Mouse (Mus musculus): Measurements from ENCODE around the gene Bcl2l1. TPM values are rescaled to one million over a fixed set of nuclear protein-coding genes. Genes with fewer than 3 reads are reported as not detected.

Gene Bcl2l1
- polyA plus RNA-seq, 1 experiment from 2014 or later: 104 TPM

GRCm38 (mm10) chr2:152808178-152808577 is 23.4 kb downstream of the Bcl2l1 start:
- no peak overlapping the region for H3K27ac ChIP-seq
- peaks cover 16% of the 10 kb centered on the region for H3K36me3 ChIP-seq (replicated peaks)
- no peaks in the 10 kb centered on the region for H3K27me3 ChIP-seq (ENCODE audit: poor library complexity, severe bottlenecking)
- no peaks in the 10 kb centered on the region for H3K9me3 ChIP-seq
- peaks cover 48% of the 10 kb centered on the region for H3K4me1 ChIP-seq
- WGBS: 89% methylated on average over 3 of the region's 3 CpGs
- H3K4me3 ChIP-seq: no peak overlapping the region
- DNase-seq (ENCODE audit: extremely low spot score, low spot score): no peak

GRCm38 (mm10) chr2:152806037-152806436 is 25.5 kb downstream of the Bcl2l1 start:
- WGBS: 91% methylated on average over 2 of the region's 2 CpGs
- no peak overlapping the region for H3K27ac ChIP-seq
- DNase-seq (ENCODE audit: extremely low spot score, low spot score): no peak
- H3K4me1 ChIP-seq: peaks cover 39% of the 10 kb centered on the region
- H3K4me3 ChIP-seq: no peak overlapping the region
- H3K27me3 ChIP-seq (ENCODE audit: poor library complexity, severe bottlenecking): no peaks in the 10 kb centered on the region
- H3K9me3 ChIP-seq: no peaks in the 10 kb centered on the region
- H3K36me3 ChIP-seq (replicated peaks): peaks cover 13% of the 10 kb centered on the region

- H3K36me3 ChIP-seq (replicated peaks): peaks cover 13% of the 10 kb centered on the region
- 42% methylated on average over 5 of the region's 5 CpGs for WGBS
- H3K9me3 ChIP-seq: no peaks in the 10 kb centered on the region
- H3K27ac ChIP-seq: peak overlapping the region; percentile 66
- peaks cover 35% of the 10 kb centered on the region for H3K4me1 ChIP-seq
- no peak for DNase-seq (ENCODE audit: extremely low spot score, low spot score)
- H3K27me3 ChIP-seq (ENCODE audit: poor library complexity, severe bottlenecking): no peaks in the 10 kb centered on the region
- H3K4me3 ChIP-seq: no peak overlapping the region
These were observed 26.4 kb downstream of the Bcl2l1 start for GRCm38 (mm10) chr2:152805111-152805490.

GRCm38 (mm10) chr2:152804408-152805110 is 27.0 kb downstream of the Bcl2l1 start:
- no peaks in the 10 kb centered on the region for H3K9me3 ChIP-seq
- no peak overlapping the region for H3K4me3 ChIP-seq
- peaks cover 13% of the 10 kb centered on the region for H3K36me3 ChIP-seq (replicated peaks)
- peaks cover 35% of the 10 kb centered on the region for H3K4me1 ChIP-seq
- WGBS: 9% methylated on average over 6 of the region's 6 CpGs
- peak overlapping the region; percentile 66 for H3K27ac ChIP-seq
- H3K27me3 ChIP-seq (ENCODE audit: poor library complexity, severe bottlenecking): no peaks in the 10 kb centered on the region
- DNase-seq (ENCODE audit: extremely low spot score, low spot score): no peak

GRCm38 (mm10) chr2:152803081-152803480 is 28.4 kb downstream of the Bcl2l1 start:
- no peak for DNase-seq (ENCODE audit: extremely low spot score, low spot score)
- Histone ChIP-seq H3K4me1 (peaks cover 35% of the 10 kb centered on the region), H3K27me3 (ENCODE audit: poor library complexity, severe bottlenecking) (no peaks in the 10 kb centered on the region), H3K4me3 (no peak overlapping the region), H3K9me3 (no peaks in the 10 kb centered on the region), H3K36me3 (replicated peaks) (peaks cover 13% of the 10 kb centered on the region), H3K27ac (no peak overlapping the region)
- 89% methylated on average over 5 of the region's 5 CpGs for WGBS

GRCm38 (mm10) chr2:152802303-152802702 is 29.2 kb downstream of the Bcl2l1 start:
- Histone ChIP-seq H3K36me3 (replicated peaks) (peaks cover 17% of the 10 kb centered on the region), H3K27ac (no peak overlapping the region), H3K4me3 (no peak overlapping the region), H3K9me3 (no peaks in the 10 kb centered on the region), H3K4me1 (peaks cover 35% of the 10 kb centered on the region), H3K27me3 (ENCODE audit: poor library complexity, severe bottlenecking) (no peaks in the 10 kb centered on the region)
- WGBS: 94% methylated on average over 10 of the region's 10 CpGs
- DNase-seq (ENCODE audit: extremely low spot score, low spot score): no peak

GRCm38 (mm10) chr2:152800762-152801113 is 30.8 kb downstream of the Bcl2l1 start:
- DNase-seq (ENCODE audit: extremely low spot score, low spot score): no peak
- H3K4me3 ChIP-seq: no peak overlapping the region
- H3K9me3 ChIP-seq: no peaks in the 10 kb centered on the region
- no peak overlapping the region for H3K27ac ChIP-seq
- H3K4me1 ChIP-seq: peaks cover 28% of the 10 kb centered on the region
- peaks cover 9% of the 10 kb centered on the region for H3K36me3 ChIP-seq (replicated peaks)
- no peaks in the 10 kb centered on the region for H3K27me3 ChIP-seq (ENCODE audit: poor library complexity, severe bottlenecking)

GRCm38 (mm10) chr2:152799954-152800761 is 31.4 kb downstream of the Bcl2l1 start:
- WGBS: 77% methylated on average over 7 of the region's 7 CpGs
- peaks cover 22% of the 10 kb centered on the region for H3K4me1 ChIP-seq

GRCm38 (mm10) chr2:152797589-152797988 is 33.9 kb downstream of the Bcl2l1 start:
- no peaks in the 10 kb centered on the region for H3K9me3 ChIP-seq
- no peak overlapping the region for H3K4me3 ChIP-seq
- 94% methylated on average over 1 of the region's 1 CpGs for WGBS
- DNase-seq (ENCODE audit: extremely low spot score, low spot score): no peak
- H3K27me3 ChIP-seq (ENCODE audit: poor library complexity, severe bottlenecking): no peaks in the 10 kb centered on the region
- H3K4me1 ChIP-seq: peaks cover 5% of the 10 kb centered on the region; the same call in 1 of the 2 replicates
- H3K27ac ChIP-seq: no peak overlapping the region
- peaks cover 7% of the 10 kb centered on the region; the same call in 1 of the 2 replicates for H3K36me3 ChIP-seq (replicated peaks)

More at GRCm38 (mm10) chr2:152799954-152800761, 31.4 kb downstream of the Bcl2l1 start:
- Histone ChIP-seq H3K27ac (no peak overlapping the region), H3K4me3 (no peak overlapping the region), H3K9me3 (no peaks in the 10 kb centered on the region), H3K27me3 (ENCODE audit: poor library complexity, severe bottlenecking) (no peaks in the 10 kb centered on the region), H3K36me3 (replicated peaks) (peaks cover 9% of the 10 kb centered on the region)
- no peak for DNase-seq (ENCODE audit: extremely low spot score, low spot score)

GRCm38 (mm10) chr2:152794281-152794827 is 37.2 kb downstream of the Bcl2l1 start:
- no peak for DNase-seq (ENCODE audit: extremely low spot score, low spot score)
- Histone ChIP-seq H3K36me3 (replicated peaks) (peaks cover 25% of the 10 kb centered on the region), H3K4me1 (peaks cover 16% of the 10 kb centered on the region), H3K4me3 (no peak overlapping the region), H3K27me3 (ENCODE audit: poor library complexity, severe bottlenecking) (no peaks in the 10 kb centered on the region), H3K9me3 (no peaks in the 10 kb centered on the region), H3K27ac (no peak overlapping the region)
- WGBS: 87% methylated on average over 9 of the region's 9 CpGs

GRCm38 (mm10) chr2:152793381-152793780 is 38.1 kb downstream of the Bcl2l1 start:
- Histone ChIP-seq H3K36me3 (replicated peaks) (peaks cover 25% of the 10 kb centered on the region), H3K4me1 (peaks cover 26% of the 10 kb centered on the region), H3K27ac (no peak overlapping the region), H3K9me3 (no peaks in the 10 kb centered on the region), H3K4me3 (no peak overlapping the region), H3K27me3 (ENCODE audit: poor library complexity, severe bottlenecking) (no peaks in the 10 kb centered on the region)
- no peak for DNase-seq (ENCODE audit: extremely low spot score, low spot score)
- 92% methylated on average over 5 of the region's 5 CpGs for WGBS

- Histone ChIP-seq H3K4me1 (peaks cover 26% of the 10 kb centered on the region), H3K9me3 (no peaks in the 10 kb centered on the region), H3K27ac (no peak overlapping the region), H3K36me3 (replicated peaks) (peaks cover 21% of the 10 kb centered on the region), H3K4me3 (no peak overlapping the region), H3K27me3 (ENCODE audit: poor library complexity, severe bottlenecking) (no peaks in the 10 kb centered on the region)
- 54% methylated on average over 2 of the region's 2 CpGs for WGBS
- no peak for DNase-seq (ENCODE audit: extremely low spot score, low spot score)
These were observed 39.1 kb downstream of the Bcl2l1 start for GRCm38 (mm10) chr2:152792461-152792860.

- DNase-seq (ENCODE audit: extremely low spot score, low spot score): no peak
These were observed 41.9 kb downstream of the Bcl2l1 start for GRCm38 (mm10) chr2:152789591-152789999.

More at GRCm38 (mm10) chr2:152789591-152789999, 41.9 kb downstream of the Bcl2l1 start:
- no peaks in the 10 kb centered on the region for H3K9me3 ChIP-seq
- no peak overlapping the region for H3K4me3 ChIP-seq
- no peaks in the 10 kb centered on the region for H3K27me3 ChIP-seq (ENCODE audit: poor library complexity, severe bottlenecking)
- 81% methylated on average over 4 of the region's 4 CpGs for WGBS
- peak overlapping the region; percentile 70 for H3K27ac ChIP-seq
- H3K36me3 ChIP-seq (replicated peaks): peaks cover 34% of the 10 kb centered on the region
- peaks cover 31% of the 10 kb centered on the region for H3K4me1 ChIP-seq
